Mouse (Mus musculus) lung, adult 18-20 months (tissue): ENCODE results near the gene S1pr2.
"Not testable (repeated sequence)": the region's sequence is repeated elsewhere in the genome, so short reads cannot be mapped to it uniquely, and the experiment has no call there.

ENCODE experiments used
- DNase-seq, 2 experiments: peaks; one replicate each; pipeline ENCODE4 v3.0.0; 2022; ENCODE audit warnings: mixed read lengths in 2 of 2

Gene S1pr2

DNA sequence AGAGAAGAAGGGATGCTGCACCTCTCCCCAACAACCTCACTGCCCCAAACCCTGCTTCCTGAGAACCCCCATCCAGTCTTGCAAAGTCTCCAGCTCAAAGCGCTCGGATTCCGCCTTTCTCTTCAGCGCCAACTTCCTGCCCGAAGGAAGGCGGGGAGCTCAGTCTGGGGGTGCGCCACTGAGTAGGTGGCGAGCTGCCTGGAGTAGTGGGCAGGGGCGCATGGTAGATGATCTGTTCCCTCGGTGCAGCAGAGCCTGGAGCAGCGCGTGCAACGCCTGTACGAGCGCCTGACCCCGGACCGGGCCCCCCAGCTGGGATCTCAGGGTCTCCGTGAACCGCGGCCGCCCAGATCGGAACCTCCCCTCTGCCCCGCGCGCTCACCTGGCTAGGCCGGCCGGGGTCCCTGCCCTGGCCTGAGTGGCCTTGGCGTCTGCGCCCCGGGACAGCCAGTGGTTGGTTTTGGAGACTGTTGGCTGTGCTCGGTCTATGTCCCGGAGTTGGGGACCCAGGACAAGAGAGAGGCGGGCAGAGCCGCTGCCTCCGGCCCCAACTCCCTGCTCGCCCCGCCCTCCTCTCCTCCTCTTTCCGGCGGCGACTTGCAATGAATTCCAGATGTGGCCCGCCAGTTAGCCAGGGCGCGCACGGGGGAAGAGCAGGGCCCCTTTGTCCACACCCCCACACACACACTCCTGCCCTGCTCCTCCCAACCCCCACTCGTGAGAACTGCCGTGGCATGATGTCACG, at the start of gene S1pr2:
Gene S1pr2, minus strand, starts transcription at position 566 of the 745 bp plus-strand sequence.
- DNase-seq, result peak; percentile 86 to 89

DNA sequence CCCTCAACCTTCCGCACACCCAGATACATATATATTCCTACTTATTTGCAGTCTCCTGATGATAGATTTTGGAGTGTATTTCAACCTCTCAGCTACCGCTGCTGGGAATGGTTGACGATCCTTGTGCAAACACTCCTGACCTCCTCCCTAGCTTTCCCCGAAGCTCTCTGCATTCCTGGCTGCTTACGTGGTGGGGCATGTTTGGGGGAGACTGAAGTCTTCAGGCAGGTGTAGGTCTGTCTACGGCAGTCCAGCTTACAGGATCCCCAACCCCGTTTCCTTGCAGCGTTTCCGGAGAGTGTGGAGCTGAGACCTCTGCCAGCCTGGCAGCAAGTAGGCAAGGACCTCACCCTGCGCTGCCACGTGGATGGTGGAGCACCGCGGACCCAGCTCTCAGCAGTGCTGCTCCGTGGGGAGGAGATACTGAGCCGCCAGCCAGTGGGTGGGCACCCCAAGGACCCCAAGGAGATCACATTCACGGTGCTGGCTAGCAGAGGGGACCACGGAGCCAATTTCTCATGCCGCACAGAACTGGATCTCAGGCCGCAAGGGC, 48.8 kb upstream of the S1pr2 start:
- DNase-seq, result peak; percentile 87 to 89

DNA sequence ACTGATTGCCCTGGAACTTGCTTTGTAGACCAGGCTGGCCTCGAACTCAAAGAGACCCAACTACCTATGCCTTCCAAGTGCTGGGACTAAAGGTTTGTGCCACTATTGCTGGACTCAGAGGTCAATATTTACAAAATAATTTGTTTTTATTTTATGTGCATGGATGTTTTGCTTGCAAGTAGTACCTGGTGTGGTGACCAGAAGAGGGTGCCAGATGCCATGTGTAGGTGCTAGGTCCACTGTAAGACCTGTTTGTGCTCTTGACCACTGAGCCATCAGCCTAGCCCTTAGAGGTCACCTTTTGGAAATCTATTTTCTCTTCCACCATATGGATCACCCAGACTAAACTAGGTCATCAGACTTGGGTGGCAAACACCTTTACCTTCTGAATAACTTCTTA, 46.1 kb upstream of the S1pr2 start:
- DNase-seq, result peak in 1 of 2 experiments; percentile 6

- DNase-seq, result peak; percentile 63 to 65
Observed at GRCm38 (mm10) chr9:21022288-21022687, 45.7 kb upstream of the S1pr2 start.

DNA sequence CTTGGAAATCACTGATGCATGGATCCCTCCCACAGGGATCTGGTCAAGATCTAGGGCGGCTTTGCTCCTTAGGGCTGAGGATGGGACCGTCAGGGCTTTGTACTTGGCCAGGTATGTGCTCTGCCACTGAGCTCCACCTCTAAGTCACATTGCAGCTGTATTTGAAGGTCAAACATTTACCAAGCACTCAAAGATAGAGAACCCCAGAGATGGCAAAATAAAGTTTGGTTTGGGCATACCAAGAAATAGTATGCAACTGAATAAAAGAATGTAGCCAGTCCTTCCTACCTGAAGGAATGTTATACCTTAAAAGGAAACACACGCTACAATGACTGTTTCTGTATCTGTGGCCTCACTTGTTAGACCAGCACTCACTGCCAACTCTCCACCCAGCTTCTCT, 44.8 kb upstream of the S1pr2 start:
- DNase-seq, result peak; percentile 24 to 49

GRCm38 (mm10) chr9:21018600-21018999, 42.0 kb upstream of the S1pr2 start:
- DNase-seq, result no peak

DNA sequence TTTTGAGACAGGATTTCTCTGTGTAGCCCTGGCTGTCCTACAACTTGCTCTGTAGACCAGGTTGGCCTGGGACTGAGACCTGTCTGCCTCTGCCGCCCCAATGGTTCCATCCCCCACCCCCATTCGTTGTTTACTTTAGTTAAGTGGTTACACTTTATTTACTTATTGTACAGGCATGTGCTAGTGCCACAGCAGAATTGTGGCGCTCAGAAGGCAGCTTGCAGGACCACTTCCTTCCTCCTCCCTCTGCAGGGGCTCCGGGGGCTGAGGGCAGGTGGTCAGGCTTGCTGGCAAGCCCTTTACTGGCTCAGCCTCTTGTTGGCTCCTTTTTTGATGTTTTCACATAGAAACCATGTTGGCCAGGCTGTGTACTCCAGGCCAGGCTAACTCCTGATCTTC, 40.6 kb upstream of the S1pr2 start:
- no peak for DNase-seq

GRCm38 (mm10) chr9:21016331-21017176, 40.0 kb upstream of the S1pr2 start:
- peak in 1 of 2 experiments; percentile 61 for DNase-seq

- peak; percentile 90 for DNase-seq
Observed at GRCm38 (mm10) chr9:21015571-21016130, 39.1 kb upstream of the S1pr2 start, which contains the start of gene Icam1. Gene Icam1 (plus strand): TSS chr9:21015985.

- peak; percentile 85 to 86 for DNase-seq
Observed at GRCm38 (mm10) chr9:21014691-21015570, 38.4 kb upstream of the S1pr2 start.

DNA sequence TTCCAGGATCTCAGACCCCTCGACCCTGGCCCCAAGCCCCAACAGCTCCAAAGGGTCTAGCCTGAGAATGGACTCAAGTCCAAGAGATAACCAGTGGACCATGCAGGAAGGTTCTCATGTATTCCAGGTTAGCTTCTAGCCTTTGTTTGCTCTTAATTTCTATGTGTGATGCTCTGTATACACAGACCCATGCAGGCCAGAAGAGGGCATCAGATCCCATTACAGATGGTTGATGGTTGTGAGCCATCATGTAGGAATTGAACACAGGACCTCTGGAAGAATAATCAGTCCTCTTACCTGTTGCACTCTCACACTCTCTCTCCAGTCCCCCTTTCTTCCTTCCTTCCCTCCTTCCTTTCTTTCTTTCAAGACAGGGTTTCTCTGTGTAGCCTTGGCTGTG, 35.8 kb upstream of the S1pr2 start:
- no peak for DNase-seq

DNA sequence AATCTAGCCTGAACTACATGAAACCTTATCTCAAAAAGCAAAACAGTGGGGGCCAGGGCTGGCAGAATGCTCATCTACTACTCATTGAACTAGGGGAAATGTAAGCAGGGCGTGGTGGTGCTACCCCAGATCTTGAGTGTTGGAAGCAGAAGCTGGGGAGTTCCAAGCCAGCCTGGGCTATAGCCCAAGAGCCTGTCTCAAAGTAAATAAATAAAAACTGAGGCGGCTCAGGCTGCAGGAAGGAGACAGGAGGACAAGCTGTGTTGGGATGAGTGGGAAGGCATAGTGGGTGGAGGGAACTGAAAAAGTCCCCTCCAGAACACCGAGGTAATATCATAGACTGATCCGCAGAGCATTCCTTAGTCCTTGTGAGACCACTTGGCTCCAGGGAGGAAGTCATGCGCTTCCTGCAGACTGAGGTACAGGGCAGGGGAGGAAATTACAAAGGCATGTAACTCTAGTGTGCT, 35.3 kb upstream of the S1pr2 start:
- peak; percentile 79 to 85 for DNase-seq

DNA sequence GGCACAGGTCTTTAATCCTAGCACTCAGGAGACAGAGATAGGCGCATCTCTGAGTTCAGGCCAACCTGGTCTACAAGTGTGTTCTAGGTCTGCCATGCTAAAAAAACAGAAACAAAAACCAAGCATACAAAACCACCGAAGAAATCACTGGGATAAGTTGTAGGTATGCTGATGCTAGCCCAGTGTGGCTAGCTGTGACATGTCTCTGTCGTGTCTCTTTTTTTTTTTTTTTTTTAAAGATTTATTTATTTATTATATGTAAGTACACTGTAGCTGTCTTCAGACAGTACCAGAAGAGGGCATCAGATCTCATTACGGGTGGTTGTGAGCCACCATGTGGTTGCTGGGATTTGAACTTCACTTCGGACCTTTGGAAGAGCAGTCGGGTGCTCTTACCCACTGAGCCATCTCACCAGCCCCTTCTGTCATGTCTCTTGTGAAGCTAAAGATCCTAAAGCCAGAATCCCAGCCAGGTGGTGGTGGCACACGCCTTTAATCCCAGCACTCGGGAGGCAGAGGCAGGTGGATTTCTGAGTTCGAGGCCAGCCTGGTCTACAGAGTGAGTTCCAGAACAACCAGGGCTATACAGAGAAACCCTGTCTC, 34.5 kb upstream of the S1pr2 start:
- DNase-seq, result not testable (repeated sequence)

GRCm38 (mm10) chr9:21010362-21010761, 33.8 kb upstream of the S1pr2 start:
- peak; percentile 76 to 81 for DNase-seq

DNA sequence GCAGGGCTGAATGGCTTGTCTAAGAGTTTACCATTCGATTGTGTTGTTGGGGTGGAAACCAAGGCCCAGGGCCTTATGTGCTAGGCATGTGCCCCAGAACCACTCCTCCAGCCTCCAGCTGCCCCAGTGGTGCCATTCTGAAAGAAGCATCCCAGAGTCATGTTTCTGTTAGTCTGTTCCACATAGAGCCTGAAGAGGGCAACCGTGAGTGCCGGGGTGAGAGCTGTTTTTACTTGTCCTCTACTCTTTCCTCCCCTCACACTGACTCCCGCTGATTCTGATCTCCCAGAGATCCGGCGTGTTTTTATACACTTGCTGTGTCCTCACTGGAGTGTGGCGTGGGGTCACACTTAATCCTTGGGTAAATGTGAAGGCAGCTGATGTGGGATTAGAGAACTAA, 31.4 kb upstream of the S1pr2 start:
- no peak for DNase-seq

DNA sequence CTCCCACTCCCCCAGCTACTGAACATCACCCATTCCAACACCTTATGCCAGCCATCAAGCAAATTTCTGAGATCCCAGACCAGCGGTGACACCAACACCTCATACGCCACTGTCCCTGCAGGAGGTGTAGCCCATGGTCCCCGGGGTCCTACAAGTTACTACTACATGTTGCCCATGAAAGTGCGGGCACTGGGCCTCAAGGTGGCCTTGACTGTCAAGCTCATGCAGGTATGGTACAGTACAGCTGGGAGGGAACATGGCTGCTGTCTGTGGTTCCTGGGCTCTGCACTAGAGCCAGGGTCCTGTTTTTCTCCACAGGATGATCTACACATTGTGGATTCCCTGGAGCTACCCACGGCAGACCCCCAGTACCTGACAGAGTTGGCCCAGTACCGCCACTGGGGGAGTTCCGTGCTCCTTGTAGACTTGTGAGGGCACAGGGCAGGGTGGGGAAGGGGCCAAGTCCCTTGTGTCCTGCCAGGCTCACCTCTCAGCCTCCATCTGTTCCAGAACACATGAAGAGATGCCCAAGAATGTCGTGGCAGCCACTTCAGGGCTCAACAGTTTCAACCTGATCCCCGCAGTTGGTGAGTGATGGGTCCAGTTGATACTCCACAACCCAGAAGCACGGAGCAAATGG, 30.9 kb upstream of the S1pr2 start:
- DNase-seq, result no peak

DNA sequence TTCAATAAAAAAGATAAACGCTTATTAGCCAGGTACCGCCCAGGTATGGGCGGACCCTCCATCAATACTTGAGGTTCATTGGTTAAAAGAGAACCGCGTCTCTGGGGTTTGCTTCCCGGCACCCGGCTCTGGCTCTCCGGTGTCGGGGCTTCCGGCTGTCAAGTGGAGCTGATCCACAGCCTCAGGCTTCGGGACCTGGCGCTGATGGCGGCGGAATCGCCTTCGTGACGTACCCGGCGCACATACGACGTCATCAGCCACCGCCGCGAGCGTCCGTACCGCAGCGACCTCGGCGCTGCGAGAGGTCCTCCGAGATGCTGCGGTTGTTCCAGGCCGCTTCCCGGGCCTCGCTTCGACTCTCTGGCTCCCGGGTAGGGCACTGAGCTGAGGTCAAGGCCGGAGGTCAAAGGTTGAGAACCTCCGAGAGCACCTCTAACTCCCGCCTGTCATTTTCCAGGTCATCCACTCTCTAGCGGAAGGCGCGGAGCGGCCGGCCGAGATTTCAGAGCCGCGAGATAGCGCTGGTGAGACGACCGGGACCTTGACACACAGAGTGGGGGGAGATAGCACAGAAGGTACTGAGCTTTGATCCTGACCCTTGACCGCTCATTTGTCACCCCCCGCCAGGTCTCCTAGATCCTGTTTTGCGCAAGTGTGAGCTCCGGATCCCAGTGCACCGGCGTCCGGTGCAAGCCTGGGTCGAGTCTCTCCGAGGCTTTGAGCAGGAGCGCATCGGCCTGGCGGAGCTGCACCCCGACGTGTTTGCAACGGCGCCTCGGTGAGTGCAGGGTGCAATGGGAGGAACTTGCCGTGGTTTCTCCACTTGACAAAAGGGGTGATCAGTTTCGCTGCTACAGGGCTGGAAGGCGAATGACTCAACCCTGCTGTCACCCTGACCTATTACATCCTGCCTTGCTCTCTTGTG, 26.3 kb upstream of the S1pr2 start, which contains the start of gene Mrpl4:
Gene Mrpl4, plus strand, starts transcription at position 112 of the 925 bp plus-strand sequence.
- DNase-seq, result peak; percentile 84 to 86

- DNase-seq, result no peak
Observed at GRCm38 (mm10) chr9:21002270-21002626, 25.7 kb upstream of the S1pr2 start.

DNA sequence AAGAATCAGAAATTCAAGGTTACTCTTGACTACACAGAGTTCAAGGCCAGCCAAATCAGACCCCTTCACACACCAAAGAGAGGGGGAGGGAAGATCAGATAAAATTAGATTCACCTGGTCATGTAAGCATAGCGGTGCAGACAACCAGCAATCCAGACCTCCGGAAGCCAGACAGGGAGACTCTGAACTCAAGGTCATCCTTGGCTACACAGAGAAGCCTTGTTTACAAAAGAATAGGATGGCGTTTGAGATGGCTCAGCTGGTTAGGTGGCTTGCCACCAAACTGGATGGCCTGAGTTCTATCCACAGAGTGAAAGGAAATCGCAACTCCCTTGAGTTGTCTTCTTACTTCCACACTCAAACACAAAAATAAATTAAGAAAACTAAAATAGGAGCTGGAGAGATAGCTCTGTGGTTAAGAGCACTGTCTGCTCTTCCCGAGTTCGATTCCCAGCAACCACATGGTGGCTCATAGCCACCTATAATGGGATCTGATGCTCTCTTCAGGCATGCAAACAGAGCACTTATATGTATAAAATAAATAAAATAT, 25.1 kb upstream of the S1pr2 start:
- no peak for DNase-seq

- no peak for DNase-seq
Observed at GRCm38 (mm10) chr9:21000811-21001210, 24.2 kb upstream of the S1pr2 start.
